Mouse (Mus musculus) erythroblast, adult 5-6 weeks (primary cell): ENCODE data around the gene Nr2e1. TPM values are rescaled to one million over a fixed set of nuclear protein-coding genes. Genes with fewer than 3 reads are reported as not detected.

ENCODE experiments used
- ATAC-seq: replicated peaks from 2 replicates; pipeline ENCODE4 v1.8.0; 2016; ENCODE audit warnings: moderate number of reproducible peaks, mild to moderate bottlenecking, moderate TSS enrichment, inconsistent platforms; ENCODE audit not compliant: poor library complexity, low FRiP score, severe bottlenecking
- total RNA-seq, 2 experiments: library from RNA; stranded (forward) in 1 of 2; stranded (reverse) in 1 of 2; fragments of 150-400 nt in 1 of 2; fragments of 200-764, 138-1000 nt in 1 of 2; gene quantifications; 2 replicates each; pipeline versions ENCODE4 v1.2.3 to v1.2.4; 2015 to 2017; ENCODE audit warnings: low replicate concordance in 2 of 2

The Nr2e1 gene
- total RNA-seq, 2 experiments from 2014 or later, result not detected

GRCm38 (mm10) chr10:42572971-42573370, 10.5 kb downstream of the Nr2e1 start:
- no peak for ATAC-seq

GRCm38 (mm10) chr10:42572567-42572966, 10.9 kb downstream of the Nr2e1 start:
- 0 out of 2 replicates have a peak, but pooled peaks have one; percentile 25 for ATAC-seq

- ATAC-seq, result no peak
These were observed 21.2 kb downstream of the Nr2e1 start for GRCm38 (mm10) chr10:42562272-42562671.

GRCm38 (mm10) chr10:42559581-42560200, 23.7 kb downstream of the Nr2e1 start:
- ATAC-seq, result no peak

- ATAC-seq, result no peak
These were observed 36.9 kb downstream of the Nr2e1 start for GRCm38 (mm10) chr10:42546507-42546906.

DNA sequence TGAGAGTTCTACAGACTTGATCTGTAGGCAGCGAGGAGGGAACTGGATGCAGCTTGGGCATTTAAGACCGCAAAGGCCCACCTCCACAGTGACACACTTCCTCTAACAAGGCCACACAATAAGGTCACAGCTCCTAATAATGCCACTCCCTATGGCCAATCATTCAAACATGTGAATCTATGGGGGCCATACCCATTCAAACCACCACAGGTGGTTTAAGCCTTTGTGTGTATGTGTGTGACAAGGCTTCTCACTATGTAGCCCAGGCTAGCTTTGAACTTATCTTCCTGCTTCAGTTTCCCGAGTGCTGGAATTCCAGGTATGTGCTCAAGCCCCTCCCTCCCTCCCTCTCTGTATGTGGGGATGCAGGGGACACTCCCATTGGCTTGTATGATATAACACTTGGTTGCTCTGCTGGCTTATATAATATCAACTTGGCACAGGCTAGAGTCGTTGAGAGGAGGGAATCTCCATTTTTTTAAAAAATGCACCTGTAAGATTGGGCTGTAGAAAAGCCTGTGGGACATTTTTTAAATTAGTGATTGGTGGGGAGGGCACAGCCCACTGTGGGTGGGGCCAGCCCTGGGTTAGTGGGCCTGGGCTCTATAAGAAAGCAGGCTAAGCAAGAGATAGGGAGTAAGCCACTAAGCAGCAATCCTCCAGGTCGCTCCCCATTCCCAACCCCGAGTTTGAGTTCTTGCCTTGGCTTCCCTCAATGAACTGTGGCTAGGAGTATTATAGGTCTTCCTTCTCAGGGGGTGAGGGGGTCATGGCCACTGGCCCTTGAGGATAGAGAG, 37.5 kb downstream of the Nr2e1 start:
- no peak for ATAC-seq

GRCm38 (mm10) chr10:42537571-42538316, 45.7 kb downstream of the Nr2e1 start:
- peak; percentile 91 for ATAC-seq

DNA sequence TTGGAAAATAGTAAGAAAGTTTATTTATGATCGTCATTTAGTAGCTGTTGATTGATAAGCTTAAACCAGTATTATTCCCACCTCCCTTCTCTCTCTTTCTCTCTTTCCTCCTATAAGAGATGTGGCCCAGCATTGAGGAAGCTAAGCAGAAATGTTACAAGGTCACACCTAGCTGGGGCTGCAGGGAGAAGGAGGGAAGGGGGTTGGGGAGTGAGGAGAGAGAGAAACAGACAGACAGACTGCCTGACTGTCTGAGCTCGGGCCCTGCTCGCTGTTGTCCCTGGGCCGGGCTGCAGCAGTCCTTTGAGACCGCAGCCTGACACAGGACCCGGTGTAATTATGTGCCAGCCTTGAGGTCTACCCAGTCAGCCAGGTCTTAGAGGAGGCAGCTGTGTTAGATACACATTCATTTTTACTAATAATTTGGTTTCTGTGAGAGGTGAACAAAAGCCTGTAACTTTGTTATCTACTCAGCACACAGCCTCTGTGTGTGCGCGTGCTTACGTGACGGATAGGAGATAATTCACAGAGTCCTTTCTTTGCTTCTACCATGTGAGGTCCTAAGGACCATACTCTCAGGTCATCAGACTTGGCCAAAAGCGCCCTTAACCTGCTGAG, 49.5 kb downstream of the Nr2e1 start:
- peak; percentile 73 for ATAC-seq

DNA sequence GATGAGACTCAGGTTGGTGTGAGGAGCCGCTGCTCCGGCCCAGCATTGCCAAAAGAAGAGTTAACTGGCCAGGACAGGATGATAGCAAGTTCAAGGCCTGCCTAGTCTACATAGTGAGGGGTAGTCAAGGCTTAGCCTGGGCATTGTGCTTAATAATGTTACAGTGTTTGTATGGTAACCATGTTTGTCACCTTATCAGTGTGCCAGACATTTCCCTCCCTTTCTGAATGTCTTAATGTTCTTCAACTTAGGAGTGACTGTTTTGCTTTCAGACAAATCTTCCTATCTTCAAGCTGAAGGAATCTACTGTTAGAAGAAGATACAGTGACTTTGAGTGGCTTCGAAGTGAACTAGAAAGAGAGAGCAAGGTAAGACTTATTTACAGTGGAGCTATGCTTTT, 57.8 kb downstream of the Nr2e1 start:
- peak; percentile 51; the same call in 1 of the 2 replicates for ATAC-seq

DNA sequence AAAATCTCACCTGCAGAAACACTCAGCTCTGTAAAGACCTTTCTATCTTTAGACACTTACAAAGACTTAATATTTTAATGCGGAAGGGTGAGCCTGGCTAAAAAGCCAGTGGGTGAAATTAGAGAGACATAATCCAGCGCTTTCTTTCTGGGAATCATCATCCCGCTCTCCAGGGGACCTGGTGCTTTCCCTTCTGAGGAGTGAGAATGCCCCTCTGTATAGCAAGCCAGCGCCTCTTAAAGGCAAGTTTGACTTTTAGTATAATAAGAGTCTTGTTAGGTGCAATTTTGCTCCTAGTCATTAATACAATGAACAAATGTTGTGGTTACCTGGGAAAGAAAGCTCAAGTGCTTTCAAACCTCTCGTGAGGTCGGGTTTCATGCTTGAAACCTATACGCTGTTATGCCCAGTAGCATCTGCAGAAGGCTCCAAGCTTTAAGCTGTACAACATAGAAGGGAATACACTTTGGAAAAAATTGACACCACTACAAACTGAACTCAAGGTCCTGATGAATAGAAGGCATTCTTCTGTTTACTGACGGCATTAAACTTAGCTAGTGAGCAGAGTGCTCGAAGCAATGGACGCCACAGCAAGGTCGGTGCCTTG, 59.8 kb downstream of the Nr2e1 start:
- ATAC-seq, result no peak

GRCm38 (mm10) chr10:42522912-42523311, 60.5 kb downstream of the Nr2e1 start:
- no peak for ATAC-seq

GRCm38 (mm10) chr10:42521315-42521981, 62.0 kb downstream of the Nr2e1 start:
- ATAC-seq, result peak; percentile 67

GRCm38 (mm10) chr10:42518363-42518762, 65.1 kb downstream of the Nr2e1 start:
- peak; percentile 59 for ATAC-seq

DNA sequence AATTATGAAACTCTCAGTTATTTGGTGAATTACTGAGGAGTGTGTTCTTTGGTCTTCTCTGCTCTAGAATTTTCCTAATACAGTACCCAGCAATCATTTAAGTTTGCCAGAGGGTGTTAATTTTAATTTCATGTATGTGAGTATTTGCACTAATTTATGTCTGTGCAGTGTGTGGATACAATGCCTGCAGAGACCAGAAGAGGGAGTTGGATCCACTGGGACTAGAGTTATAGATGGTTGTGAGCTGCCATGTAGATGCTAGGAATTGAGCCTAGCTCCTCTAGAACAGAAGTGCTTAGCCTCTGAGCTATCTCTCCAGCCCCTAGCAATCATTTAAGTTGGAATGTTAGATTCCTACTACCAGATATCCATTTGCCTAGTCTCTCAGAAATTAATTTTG, 69.3 kb downstream of the Nr2e1 start:
- ATAC-seq, result no peak

Other genes starting within 250 kb of the Nr2e1 start
- not detected in 2 replicates for gene Afg1l, start 105.1 kb downstream of the Nr2e1 start, total RNA-seq (2015; ENCODE audit: low replicate concordance)
- 1.8 TPM in 1 of 2 replicates, not detected in the other for gene Afg1l, start 105.1 kb downstream of the Nr2e1 start, total RNA-seq (2017; ENCODE audit: low replicate concordance)
- gene Snx3, start 81.6 kb downstream of the Nr2e1 start, total RNA-seq (2015; ENCODE audit: low replicate concordance), result 116 and 134 TPM in 2 replicates
- gene Snx3, start 81.6 kb downstream of the Nr2e1 start, total RNA-seq (2017; ENCODE audit: low replicate concordance), result 46.3 and 58.3 TPM in 2 replicates
- 14.6 and 24.2 TPM in 2 replicates for gene Ostm1, start 190 bp upstream of the Nr2e1 start, total RNA-seq (2015; ENCODE audit: low replicate concordance)
- gene Ostm1, start 190 bp upstream of the Nr2e1 start, total RNA-seq (2017; ENCODE audit: low replicate concordance), result 14.7 and 18.0 TPM in 2 replicates
- 10.9 and 12.5 TPM in 2 replicates for gene Sec63, start 177.9 kb upstream of the Nr2e1 start, total RNA-seq (2015; ENCODE audit: low replicate concordance)
- 9.5 and 13.7 TPM in 2 replicates for gene Sec63, start 177.9 kb upstream of the Nr2e1 start, total RNA-seq (2017; ENCODE audit: low replicate concordance)